Mouse (Mus musculus) ES-E14 (cell line): ENCODE results near the gene Mrps21.

Source experiments
- CHD2 ChIP-seq: IDR thresholded peaks from 2 replicates; pipeline ENCODE4 v1.6.1; 2014; ENCODE audit warnings: mild to moderate bottlenecking, low read depth, low read length, inconsistent platforms
- HCFC1 ChIP-seq: IDR thresholded peaks from 2 replicates; pipeline ENCODE4 v1.6.1; 2012; ENCODE audit warnings: low read length, inconsistent platforms, borderline replicate concordance; ENCODE audit not compliant: insufficient read depth
- MAFK ChIP-seq: IDR thresholded peaks from 2 replicates; pipeline ENCODE4 v1.6.1; 2014; ENCODE audit warnings: mild to moderate bottlenecking, low read depth, low read length, inconsistent platforms; ENCODE audit not compliant: insufficient read depth
- ZC3H11A ChIP-seq: IDR thresholded peaks from 2 replicates; pipeline ENCODE4 v1.6.1; 2012; ENCODE audit warnings: low read depth, mild to moderate bottlenecking, inconsistent platforms, low read length, borderline replicate concordance
- ZNF384 ChIP-seq: IDR thresholded peaks from 2 replicates; pipeline ENCODE4 v1.6.1; 2012; ENCODE audit warnings: low read depth, low read length, inconsistent platforms

- TF ChIP-seq HCFC1 (no peak), CHD2 (no peak), ZNF384 (no peak), MAFK (no peak), ZC3H11A (no peak)
Observed at GRCm38 (mm10) chr3:95865571-95865970, 5.7 kb downstream of the Mrps21 start.
